Mouse (Mus musculus) embryonic stem cell, embryonic (primary cell): ENCODE measurements around the gene Prdx5.

Experiments
- CTCF ChIA-PET, 4 experiments: fragments of 300-600 bp in 2 of 4; fragments of 350-600 bp in 2 of 4; sonication (Branson Sonifier 250); formaldehyde crosslinking; loops; one replicate each; lab custom pipeline; 2022; ENCODE audit warnings: inconsistent platforms in 2 of 4; lab: Charles Lee
- POLR2A ChIA-PET, 4 experiments: fragments of 300-600 bp in 2 of 4; fragments of 350-600 bp in 2 of 4; sonication (Branson Sonifier 250); formaldehyde crosslinking; loops; one replicate each; lab custom pipeline; 2022; ENCODE audit warnings: antibody characterized with exemption in 4 of 4, inconsistent platforms in 1 of 4; lab: Charles Lee

Prdx5 gene

GRCm38 (mm10) chr19:6926559-6927255 lies 16.8 kb upstream of the Prdx5 start:
- ChIA-PET POLR2A (interaction anchor here in 2 of 4 experiments (0.7 to 1.4 kb wide), 5 partner anchors 14 to 114 kb away, joined by 3 to 4 read pairs (median 3); partner anchors contain the start of genes Trmt112 (in 2 of the 2), Bad (in 1 of the 2) and Prdx5 (in 1 of the 2)), CTCF (interaction anchor here in 2 of 4 experiments (0.5 to 1.0 kb wide), 4 partner anchors 9 to 53 kb away, joined by 3 to 4 read pairs (median 3); partner anchors contain the start of gene Prdx5 (in 1 of the 2))

- ChIA-PET POLR2A (interaction anchor here in 3 of 4 experiments (0.7 to 2.1 kb wide), 8 partner anchors 8 to 115 kb away, joined by 3 to 9 read pairs (median 3); partner anchors contain the start of genes Trmt112 (in 2 of the 3), Bad (in 1 of the 3), Fkbp2 (in 1 of the 3) and Gpr137 (in 1 of the 3)), CTCF (interaction anchor here in 2 of 4 experiments (0.5 to 4.7 kb wide), 11 partner anchors 8 to 95 kb away, joined by 3 to 86 read pairs (median 6); partner anchors contain the start of genes Bad (in 2 of the 2), Gpr137 (in 2 of the 2), Kcnk4 (in 1 of the 2) and Prdx5 (in 1 of the 2))
Measured at GRCm38 (mm10) chr19:6925611-6926329, 15.9 kb upstream of the Prdx5 start.

DNA sequence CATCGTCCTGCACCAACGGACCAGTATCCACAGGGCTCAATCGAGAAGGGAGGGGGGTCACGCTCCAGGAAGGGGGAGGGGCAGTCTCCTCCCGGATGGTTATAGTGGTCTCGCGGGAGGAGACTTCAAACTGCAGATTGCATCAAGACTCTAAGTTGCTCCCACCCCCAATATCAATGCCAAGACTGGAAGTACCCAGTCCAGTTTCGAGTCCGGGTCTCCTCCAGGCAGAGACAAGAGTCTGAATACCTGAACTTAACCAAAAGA lies 15.3 kb upstream of the Prdx5 start, which contains the start of gene Catsperz:
Catsperz (minus strand) TSS at position 74 of the 267 bp plus-strand sequence.
- POLR2A ChIA-PET, result interaction anchor here in 3 of 4 experiments (1.2 to 7.1 kb wide), 7 partner anchors 9 to 114 kb away, joined by 3 to 43 read pairs (median 6); partner anchors contain the start of genes Bad (in 1 of the 3), Fkbp2 (in 1 of the 3), Gpr137 (in 1 of the 3) and Kcnk4 (in 1 of the 3)
- CTCF ChIA-PET, result interaction anchor here (0.5 to 4.7 kb wide), 14 partner anchors 9 to 1767 kb away, joined by 3 to 86 read pairs (median 8); partner anchors contain the start of genes Bad (in 2 of the 4), Gpr137 (in 2 of the 4) and Kcnk4 (in 1 of the 4)

- ChIA-PET CTCF (interaction anchor here (0.5 to 4.7 kb wide), 23 partner anchors 9 to 1767 kb away, joined by 3 to 86 read pairs (median 6); partner anchors contain the start of genes Kcnk4 (in 3 of the 4), Bad (in 2 of the 4) and Gpr137 (in 2 of the 4)), POLR2A (interaction anchor here in 3 of 4 experiments (0.8 to 7.1 kb wide), 18 partner anchors 9 to 115 kb away, joined by 3 to 58 read pairs (median 4); partner anchors contain the start of genes Bad (in 2 of the 3), Fkbp2 (in 2 of the 3), Gpr137 (in 2 of the 3) and Kcnk4 (in 2 of the 3))
Measured at GRCm38 (mm10) chr19:6924461-6925306, 14.8 kb upstream of the Prdx5 start.

- POLR2A ChIA-PET, result interaction anchor here in 3 of 4 experiments (0.6 to 7.1 kb wide), 38 partner anchors 8 to 1800 kb away, joined by 3 to 58 read pairs (median 5); partner anchors contain the start of genes Bad (in 3 of the 3), Fkbp2 (in 2 of the 3), Gpr137 (in 2 of the 3) and Prdx5 (in 2 of the 3)
- CTCF ChIA-PET, result interaction anchor here (0.5 to 4.7 kb wide), 14 partner anchors 11 to 471 kb away, joined by 3 to 86 read pairs (median 8); partner anchors contain the start of genes Fkbp2 (in 2 of the 4), Bad (in 1 of the 4), Gpr137 (in 1 of the 4) and Kcnk4 (in 1 of the 4)
Measured at GRCm38 (mm10) chr19:6922901-6923735, 13.2 kb upstream of the Prdx5 start.

GRCm38 (mm10) chr19:6921647-6922567 lies 12.0 kb upstream of the Prdx5 start, which contains the start of gene Esrra:
Gene Esrra, minus strand, starts transcription at chr19:6921813.
- ChIA-PET CTCF (interaction anchor here (0.6 to 4.7 kb wide), 24 partner anchors 12 to 524 kb away, joined by 3 to 86 read pairs (median 4); partner anchors contain the start of genes Kcnk4 (in 3 of the 4) and Fkbp2 (in 2 of the 4)), POLR2A (interaction anchor here (0.5 to 7.1 kb wide), 52 partner anchors 9 to 1801 kb away, joined by 3 to 58 read pairs (median 5); partner anchors contain the start of genes Bad (in 3 of the 4), Gpr137 (in 3 of the 4), Trmt112 (in 3 of the 4) and Fkbp2 (in 2 of the 4))

DNA sequence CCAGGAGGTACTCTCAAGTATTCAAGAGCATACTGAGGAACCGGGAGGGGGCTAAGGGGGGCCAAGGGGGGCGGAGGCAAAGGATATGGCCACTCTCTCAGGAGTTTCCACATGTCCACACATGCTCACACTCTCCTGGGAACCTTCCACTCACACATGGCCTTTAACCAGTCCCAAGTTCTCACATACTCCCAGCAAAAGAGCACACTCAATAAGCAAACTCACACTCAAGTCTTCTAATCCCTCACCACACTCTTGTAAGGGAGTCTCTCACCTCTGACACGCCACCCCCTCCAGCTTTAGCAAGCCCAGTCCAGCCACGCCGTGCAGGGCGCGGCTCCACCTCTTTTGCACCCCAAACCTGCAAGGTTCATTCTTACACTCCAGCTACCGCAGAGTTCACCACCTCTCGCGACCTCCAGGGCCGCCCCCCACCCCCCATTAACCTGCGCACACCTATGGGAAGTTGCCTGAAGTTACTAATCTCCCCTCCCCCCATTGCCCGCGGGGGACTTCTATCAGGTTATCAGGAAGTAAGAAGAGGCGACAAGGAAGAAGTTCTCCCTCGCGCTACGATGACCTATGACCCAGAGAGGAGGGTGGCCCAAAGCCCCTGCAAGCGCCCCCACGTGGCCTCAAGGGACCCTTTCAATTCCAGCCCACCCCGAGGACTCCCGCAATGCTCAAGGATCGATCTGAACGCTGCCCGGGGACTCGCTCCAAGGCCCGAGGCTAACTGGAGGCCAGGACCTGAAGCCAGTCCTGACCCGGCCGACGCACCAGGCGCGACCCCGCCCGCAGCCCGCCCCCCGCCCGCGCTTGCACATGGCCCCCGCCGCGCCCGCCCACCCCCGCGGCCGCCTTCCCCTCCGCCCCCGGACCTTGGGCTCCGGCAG lies 11.1 kb upstream of the Prdx5 start:
- ChIA-PET CTCF (interaction anchor here in 3 of 4 experiments (0.7 to 4.7 kb wide), 16 partner anchors 13 to 429 kb away, joined by 3 to 86 read pairs (median 6); partner anchors contain the start of genes Kcnk4 (in 2 of the 3) and Fkbp2 (in 1 of the 3)), POLR2A (interaction anchor here (0.5 to 7.1 kb wide), 47 partner anchors 10 to 557 kb away, joined by 3 to 58 read pairs (median 5); partner anchors contain the start of genes Bad (in 3 of the 4), Gpr137 (in 3 of the 4), Trmt112 (in 3 of the 4) and Fkbp2 (in 2 of the 4))

- ChIA-PET CTCF (interaction anchor here in 3 of 4 experiments (0.6 to 1.5 kb wide), 4 partner anchors 20 to 54 kb away, joined by 3 to 5 read pairs (median 4); no protein-coding TSS in a partner anchor), POLR2A (interaction anchor here in 3 of 4 experiments (0.7 to 7.1 kb wide), 15 partner anchors 9 to 192 kb away, joined by 3 to 58 read pairs (median 5); partner anchors contain the start of genes Trmt112 (in 3 of the 3), Bad (in 2 of the 3), Gpr137 (in 2 of the 3) and Prdx5 (in 2 of the 3))
Measured at GRCm38 (mm10) chr19:6919876-6920740, 10.2 kb upstream of the Prdx5 start.

GRCm38 (mm10) chr19:6919431-6919830 lies 9.5 kb upstream of the Prdx5 start:
- CTCF ChIA-PET, result interaction anchor here in 2 of 4 experiments (0.5 to 0.6 kb wide), 2 partner anchors 18 to 19 kb away, joined by 3 to 4 read pairs; no protein-coding TSS in a partner anchor

DNA sequence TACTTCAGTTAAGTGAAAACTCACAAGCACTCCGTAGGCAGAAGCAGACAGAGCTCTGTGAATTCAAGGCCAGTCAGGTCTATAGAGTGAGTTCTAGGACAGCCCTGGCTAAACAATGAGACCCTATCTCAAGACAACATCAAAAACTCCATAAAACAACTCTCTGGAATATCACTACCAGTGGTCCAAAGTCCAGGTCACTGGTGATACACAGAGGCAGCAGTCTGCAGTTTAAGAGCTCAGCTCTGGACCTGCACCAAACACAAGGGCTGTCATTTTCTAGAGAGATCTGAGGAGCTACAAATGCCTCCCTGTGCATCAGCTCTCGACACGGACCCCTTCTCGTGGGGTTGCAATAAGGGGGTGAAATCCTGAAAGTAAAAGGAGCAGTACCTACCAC lies 8.4 kb upstream of the Prdx5 start:
- POLR2A ChIA-PET, result interaction anchor here in 2 of 4 experiments (0.5 to 7.1 kb wide), 2 partner anchors 8 to 29 kb away, joined by 4 to 43 read pairs; partner anchors contain the start of genes Prdx5 (in 1 of the 2) and Trmt112 (in 1 of the 2)
- CTCF ChIA-PET, result interaction anchor here in 1 of 4 experiments (1.2 kb wide), 1 partner anchor 18 kb away, joined by 3 read pairs; no protein-coding TSS in a partner anchor

More at GRCm38 (mm10) chr19:6919431-6919830, 9.5 kb upstream of the Prdx5 start:
- POLR2A ChIA-PET, result interaction anchor here in 3 of 4 experiments (0.8 to 7.1 kb wide), 9 partner anchors 9 to 549 kb away, joined by 3 to 58 read pairs (median 5); partner anchors contain the start of genes Trmt112 (in 3 of the 3), Prdx5 (in 2 of the 3) and Fkbp2 (in 1 of the 3)

- POLR2A ChIA-PET, result interaction anchor here in 1 of 4 experiments (0.6 kb wide), 1 partner anchor 18 kb away, joined by 3 read pairs; the partner anchor contains the start of gene Kcnk4
- CTCF ChIA-PET, result no interaction called here
Measured at GRCm38 (mm10) chr19:6916496-6916895, 6.6 kb upstream of the Prdx5 start.

- POLR2A ChIA-PET, result interaction anchor here in 2 of 4 experiments (0.6 to 1.5 kb wide), 3 partner anchors 55 to 631 kb away, joined by 3 to 4 read pairs (median 3); no protein-coding TSS in a partner anchor
- CTCF ChIA-PET, result interaction anchor here in 2 of 4 experiments (0.7 to 1.8 kb wide), 2 partner anchors 9 to 48 kb away, joined by 3 read pairs; partner anchors contain the start of gene Catsperz (in 1 of the 2)
Measured at GRCm38 (mm10) chr19:6915276-6915675, 5.4 kb upstream of the Prdx5 start.
